Mouse (Mus musculus): ENCODE data around the gene Abr.

Abr gene

GRCm38 (mm10) chr11:76494360-76495126 lies 127.6 kb downstream of the Abr start:
- DNase-seq (ENCODE audit: low read depth, low spot score) = peak; percentile 51

GRCm38 (mm10) chr11:76493811-76494274 lies 128.3 kb downstream of the Abr start:
- DNase-seq (ENCODE audit: low read depth, low spot score) = peak; percentile 76

- no peak for DNase-seq (ENCODE audit: low read depth, low spot score)
These were observed 128.9 kb downstream of the Abr start for GRCm38 (mm10) chr11:76493167-76493566.

- DNase-seq (ENCODE audit: low read depth, low spot score) = no peak
These were observed 130.3 kb downstream of the Abr start for GRCm38 (mm10) chr11:76491817-76492216.

- no peak for DNase-seq (ENCODE audit: low read depth, low spot score)
These were observed 132.7 kb downstream of the Abr start for GRCm38 (mm10) chr11:76489407-76489806.

GRCm38 (mm10) chr11:76487024-76487423 lies 135.1 kb downstream of the Abr start:
- DNase-seq (ENCODE audit: low read depth, low spot score) = no peak

GRCm38 (mm10) chr11:76484033-76484432 lies 138.1 kb downstream of the Abr start:
- DNase-seq (ENCODE audit: low read depth, low spot score) = no peak

GRCm38 (mm10) chr11:76483171-76483727 lies 138.9 kb downstream of the Abr start:
- DNase-seq (ENCODE audit: low read depth, low spot score) = peak; percentile 95

- DNase-seq (ENCODE audit: low read depth, low spot score) = no peak
These were observed 139.4 kb downstream of the Abr start for GRCm38 (mm10) chr11:76482697-76483096.

GRCm38 (mm10) chr11:76482183-76482582 lies 139.9 kb downstream of the Abr start:
- no peak for DNase-seq (ENCODE audit: low read depth, low spot score)

GRCm38 (mm10) chr11:76479729-76480128 lies 142.4 kb downstream of the Abr start:
- no peak for DNase-seq (ENCODE audit: low read depth, low spot score)

- DNase-seq (ENCODE audit: low read depth, low spot score) = no peak
These were observed 143.1 kb downstream of the Abr start for GRCm38 (mm10) chr11:76478676-76479655.

GRCm38 (mm10) chr11:76477095-76477525 lies 145.0 kb downstream of the Abr start:
- DNase-seq (ENCODE audit: low read depth, low spot score) = peak; percentile 66

- no peak for DNase-seq (ENCODE audit: low read depth, low spot score)
These were observed 145.6 kb downstream of the Abr start for GRCm38 (mm10) chr11:76476376-76477094.

- DNase-seq (ENCODE audit: low read depth, low spot score) = peak; percentile 73
These were observed 149.5 kb downstream of the Abr start for GRCm38 (mm10) chr11:76472617-76473016.

- peak; percentile 75 for DNase-seq (ENCODE audit: low read depth, low spot score)
These were observed 152.7 kb downstream of the Abr start for GRCm38 (mm10) chr11:76469311-76469998.

GRCm38 (mm10) chr11:76468347-76468746 lies 153.8 kb downstream of the Abr start:
- DNase-seq (ENCODE audit: low read depth, low spot score) = no peak

GRCm38 (mm10) chr11:76467487-76468005 lies 154.6 kb downstream of the Abr start:
- DNase-seq (ENCODE audit: low read depth, low spot score) = peak; percentile 31

- DNase-seq (ENCODE audit: low read depth, low spot score) = no peak
These were observed 155.0 kb downstream of the Abr start for GRCm38 (mm10) chr11:76467073-76467472.

GRCm38 (mm10) chr11:76465879-76466278 lies 156.2 kb downstream of the Abr start:
- DNase-seq (ENCODE audit: low read depth, low spot score) = peak; percentile 40
